Mouse (Mus musculus) mouse embryonic stem cell (cell line): ENCODE data around the gene Ush2a.

ENCODE experiments used
- in situ Hi-C, 2 experiments: fragments of 300-500 bp; cut with MboI; formaldehyde crosslinking; loops; 1 replicate in 1 of 2; 3 replicates in 1 of 2; pipeline ENCODE4 v1.14.3; 2019 to 2020; ENCODE audit warnings: low sequenced_read_pairs in 2 of 2, low pct_unique_long_range_greater_than_20kb in 1 of 2, mixed read lengths in 1 of 2; ENCODE audit not compliant: unreplicated experiment in 1 of 2

The Ush2a gene

DNA sequence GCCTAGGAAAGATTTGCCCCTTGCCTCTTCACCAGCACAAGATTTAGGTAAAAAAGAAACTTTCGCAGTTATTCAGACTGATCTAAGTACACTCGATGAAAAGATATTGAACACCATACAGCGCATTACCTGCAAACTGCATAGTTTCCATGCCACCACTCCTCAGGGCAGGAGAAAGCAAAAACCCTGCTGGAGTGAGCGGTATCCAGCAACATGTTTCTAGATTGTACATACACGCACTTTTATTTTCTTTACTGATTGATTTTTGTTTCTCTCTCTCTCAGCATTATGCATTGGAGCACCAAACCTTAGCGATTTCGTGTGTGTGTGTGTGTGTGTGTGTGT, 746.1 kb downstream of the Ush2a start:
- in situ Hi-C loops = no loop called here

DNA sequence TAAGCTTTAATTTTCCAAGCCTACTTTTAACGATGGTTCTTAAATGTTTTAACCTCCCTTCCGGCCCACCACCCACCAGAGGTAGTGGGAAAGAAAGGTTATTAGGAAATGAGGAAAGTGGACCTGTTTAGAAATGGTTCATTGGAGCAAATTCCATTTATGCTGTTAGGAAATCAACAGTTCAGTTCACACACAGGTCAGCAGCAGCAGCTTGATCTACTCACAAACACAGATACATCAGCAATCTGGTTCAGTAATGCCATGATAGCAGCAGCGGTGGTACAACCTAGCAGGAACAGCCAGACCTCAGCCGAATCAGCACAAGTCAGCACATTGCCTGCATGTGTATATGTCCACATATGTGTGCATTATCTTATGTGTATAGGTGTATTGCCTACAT, 748.8 kb downstream of the Ush2a start:
- in situ Hi-C loops = no loop called here

DNA sequence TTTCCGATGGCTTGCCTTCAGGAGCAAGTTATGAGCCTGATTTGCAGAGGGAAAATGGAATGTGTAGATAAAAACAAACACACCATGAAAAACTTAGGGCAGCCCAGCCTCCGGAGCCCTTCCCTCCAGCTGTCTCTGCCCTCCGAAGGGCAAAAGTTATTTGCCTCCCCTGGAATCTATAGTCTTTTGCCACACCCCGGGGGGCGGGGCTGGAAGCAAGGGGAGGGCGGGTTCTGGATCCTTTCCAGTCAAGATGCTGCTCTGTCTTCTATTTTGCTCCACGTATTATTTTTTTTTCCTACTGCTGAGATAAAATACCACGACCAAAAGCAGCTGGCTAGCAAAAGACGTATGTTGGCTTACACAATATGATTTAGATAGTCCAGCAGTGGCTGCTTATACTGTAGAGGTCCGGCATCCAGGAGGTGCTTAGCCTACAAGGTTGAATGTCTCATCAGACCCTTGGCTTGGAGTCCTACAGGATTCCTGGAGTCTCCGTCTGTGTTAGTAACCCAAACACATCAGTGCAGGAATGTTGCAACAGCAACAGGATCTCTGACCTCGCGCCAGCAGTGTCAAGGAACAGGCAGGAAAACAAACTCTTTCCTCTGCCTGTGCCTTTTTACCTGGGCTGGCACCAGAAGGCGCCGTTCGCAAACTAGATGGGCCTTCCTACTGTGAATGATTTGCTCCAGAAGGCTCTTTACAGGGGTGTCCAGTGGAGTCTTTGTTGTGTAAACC, 751.2 kb downstream of the Ush2a start:
- in situ Hi-C loops = no loop called here

DNA sequence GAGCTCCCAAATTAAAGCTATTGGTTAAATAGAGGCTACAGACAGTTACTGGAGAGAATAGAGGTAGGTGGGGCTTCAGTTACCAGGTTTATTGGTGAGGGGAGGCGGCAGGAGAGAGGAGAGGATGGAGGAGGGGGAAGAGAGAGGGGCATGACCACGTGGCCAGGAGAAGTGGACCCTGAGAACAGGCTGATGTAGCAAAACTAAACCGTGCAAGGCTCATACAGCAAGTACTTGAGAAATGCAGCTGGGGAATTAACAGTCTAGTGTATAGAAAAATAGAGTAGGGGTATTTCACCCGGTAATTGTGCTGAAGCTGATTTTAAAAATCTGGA, 751.7 kb downstream of the Ush2a start:
- in situ Hi-C loops = no loop called here
